Mouse (Mus musculus): Measurements from ENCODE around the gene Fscn3. TPM values are rescaled to one million over a fixed set of nuclear protein-coding genes. Genes with fewer than 3 reads are reported as not detected.

The Fscn3 gene
- total RNA-seq, 2 experiments from 2014 or later: not detected

- Histone ChIP-seq H3K27ac (no peak overlapping the region), H3K4me3 (no peak overlapping the region)
- no peak for TF ChIP-seq CTCF (conservative IDR thresholded peaks at IDR 0.05)
- DNase-seq (ENCODE audit: low spot score in 2 of 2): no peak
Observed at GRCm38 (mm10) chr6:28431538-28431855, 3.9 kb downstream of the Fscn3 start.

GRCm38 (mm10) chr6:28447937-28448336 lies 20.3 kb downstream of the Fscn3 start:
- Histone ChIP-seq H3K27ac (no peak overlapping the region), H3K4me3 (no peak overlapping the region)
- no peak for TF ChIP-seq CTCF (conservative IDR thresholded peaks at IDR 0.05)
- no peak for DNase-seq (ENCODE audit: low spot score in 2 of 2)

GRCm38 (mm10) chr6:28449253-28449652 lies 21.7 kb downstream of the Fscn3 start, which contains the start of gene Pax4:
TSS of gene Pax4 (minus strand) at chr6:28449353.
- no peak within 1 kb of the TSS for H3K4me3 ChIP-seq
- no peak for TF ChIP-seq CTCF (conservative IDR thresholded peaks at IDR 0.05)
- no peak for DNase-seq (ENCODE audit: low spot score in 2 of 2)
- no peak within 1 kb of the TSS for H3K27ac ChIP-seq

GRCm38 (mm10) chr6:28450481-28450880 lies 22.9 kb downstream of the Fscn3 start:
- DNase-seq (ENCODE audit: low spot score in 2 of 2): no peak
- no peak for TF ChIP-seq CTCF (conservative IDR thresholded peaks at IDR 0.05)
- Histone ChIP-seq H3K4me3 (no peak overlapping the region), H3K27ac (no peak overlapping the region)

GRCm38 (mm10) chr6:28450977-28451376 lies 23.4 kb downstream of the Fscn3 start:
- no peak overlapping the region for H3K4me3 ChIP-seq
- TF ChIP-seq CTCF (conservative IDR thresholded peaks at IDR 0.05): no peak
- no peak for DNase-seq (ENCODE audit: low spot score in 2 of 2)
- H3K27ac ChIP-seq: no peak overlapping the region

- no peak for TF ChIP-seq CTCF (conservative IDR thresholded peaks at IDR 0.05)
- DNase-seq (ENCODE audit: low spot score in 2 of 2): no peak
- H3K4me3 ChIP-seq: no peak overlapping the region
- no peak overlapping the region for H3K27ac ChIP-seq
Observed at GRCm38 (mm10) chr6:28459221-28459668, 31.7 kb downstream of the Fscn3 start.

GRCm38 (mm10) chr6:28460534-28460933 lies 32.9 kb downstream of the Fscn3 start:
- DNase-seq (ENCODE audit: low spot score in 2 of 2): peak; percentile 52 to 64
- no peak overlapping the region for H3K4me3 ChIP-seq
- no peak overlapping the region for H3K27ac ChIP-seq
- peak; percentile 83 for TF ChIP-seq CTCF (conservative IDR thresholded peaks at IDR 0.05)

- no peak for TF ChIP-seq CTCF (conservative IDR thresholded peaks at IDR 0.05)
- DNase-seq (ENCODE audit: low spot score in 2 of 2): no peak
- H3K27ac ChIP-seq: no peak overlapping the region
- no peak overlapping the region for H3K4me3 ChIP-seq
Observed at GRCm38 (mm10) chr6:28464630-28465029, 37.0 kb downstream of the Fscn3 start.

- H3K27ac ChIP-seq: no peak overlapping the region
- no peak overlapping the region for H3K4me3 ChIP-seq
- TF ChIP-seq CTCF (conservative IDR thresholded peaks at IDR 0.05): no peak
- DNase-seq (ENCODE audit: low spot score in 2 of 2): no peak
Observed at GRCm38 (mm10) chr6:28470017-28470602, 42.5 kb downstream of the Fscn3 start.

GRCm38 (mm10) chr6:28470621-28471020 lies 43.0 kb downstream of the Fscn3 start:
- DNase-seq (ENCODE audit: low spot score in 2 of 2): no peak
- no peak overlapping the region for H3K27ac ChIP-seq
- no peak for TF ChIP-seq CTCF (conservative IDR thresholded peaks at IDR 0.05)

GRCm38 (mm10) chr6:28471284-28472035 lies 43.9 kb downstream of the Fscn3 start:
- no peak for DNase-seq (ENCODE audit: low spot score in 2 of 2)
- TF ChIP-seq CTCF (conservative IDR thresholded peaks at IDR 0.05): no peak
- Histone ChIP-seq H3K4me3 (no peak overlapping the region), H3K27ac (no peak overlapping the region)

More at GRCm38 (mm10) chr6:28470621-28471020, 43.0 kb downstream of the Fscn3 start:
- H3K4me3 ChIP-seq: no peak overlapping the region

GRCm38 (mm10) chr6:28474211-28474610 lies 46.6 kb downstream of the Fscn3 start:
- TF ChIP-seq CTCF (conservative IDR thresholded peaks at IDR 0.05): no peak
- DNase-seq (ENCODE audit: low spot score in 2 of 2): no peak
- Histone ChIP-seq H3K4me3 (no peak overlapping the region), H3K27ac (no peak overlapping the region)

- H3K27ac ChIP-seq: no peak within 1 kb of the TSS
- DNase-seq (ENCODE audit: low spot score in 2 of 2): no peak
- TF ChIP-seq CTCF (conservative IDR thresholded peaks at IDR 0.05): no peak
- H3K4me3 ChIP-seq: no peak within 1 kb of the TSS
Observed at GRCm38 (mm10) chr6:28474839-28475238, 47.2 kb downstream of the Fscn3 start, which contains the start of gene Snd1. TSS of gene Snd1 (plus strand) at chr6:28475139.
